Mouse (Mus musculus) kidney, adult 2 months (tissue): Measurements from ENCODE around the gene Best3.

Experiments used
- CTCF ChIP-seq: fragments of 200-500 bp; conservative IDR thresholded peaks from 2 replicates; pipeline ENCODE4 v1.5.1; 2011; ENCODE audit warnings: low read depth, mild to moderate bottlenecking, control low read depth, low read length, moderate library complexity, mixed read lengths; ENCODE audit not compliant: insufficient read depth, insufficient read length
- POLR2A ChIP-seq: fragments of 200-500 bp; IDR thresholded peaks from one replicate; pipeline ENCODE4 v1.6.1; 2011; ENCODE audit warnings: low read depth, low read length, control low read depth

DNA sequence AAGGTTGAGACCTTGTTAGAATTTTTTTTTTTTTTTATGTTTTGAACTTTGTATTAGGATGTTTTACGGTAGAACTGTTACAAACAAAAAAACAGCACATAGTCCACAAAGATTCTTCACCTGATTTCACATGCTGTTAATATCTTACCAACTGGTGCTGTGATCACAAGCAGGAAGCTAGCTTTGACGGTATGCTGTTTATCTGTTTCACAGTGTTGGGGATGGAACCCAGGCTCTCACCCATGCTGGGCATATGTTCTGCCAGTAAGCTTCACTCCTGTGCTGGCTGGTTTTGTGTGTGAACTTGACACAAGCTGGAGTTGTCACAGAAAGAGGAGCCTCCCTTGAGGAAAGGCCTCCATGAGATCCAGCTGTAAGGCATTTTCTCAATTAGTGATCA, 8.3 kb upstream of the Best3 start:
- TF ChIP-seq POLR2A (no peak), CTCF (no peak)
